ENCODE assay signal across 18 mouse cellular contexts in genomic region chr6:5825461-5825860, GRCm38 (mm10).
"Had no signal": no experiment of that assay in that cellular context is flagged by ENCODE, and none has a peak within 500 bp of the region (broad histone marks: within the 10 kb centered on the region; RNA-seq: fewer than 3 reads in every experiment).

No protein-coding gene starts in this region.

- H3K4me1 ChIP-seq: liver, embryonic 15.5 days; midbrain, embryonic 10.5 days; neural tube, embryonic 15.5 days had no signal

- H3K9ac ChIP-seq: liver, embryonic 15.5 days; neural tube, embryonic 15.5 days had no signal

- H3K27ac ChIP-seq: kidney, postnatal 0 days; layer of hippocampus, adult 2 months; liver, embryonic 15.5 days; midbrain, embryonic 10.5 days; neural tube, embryonic 15.5 days had no signal

- H3K27me3 ChIP-seq: liver, embryonic 15.5 days; neural tube, embryonic 15.5 days had no signal

- H3K4me3 ChIP-seq: layer of hippocampus, adult 2 months; liver, embryonic 15.5 days; midbrain, embryonic 10.5 days; myocyte; neural tube, embryonic 15.5 days had no signal

- H3K4me2 ChIP-seq: liver, embryonic 11.5 days; liver, embryonic 15.5 days; neural tube, embryonic 15.5 days had no signal

- DNase-seq: kidney, adult 8-10 months; kidney, postnatal 36 days; lung, adult 2 months; lung, postnatal 4 days; midbrain, embryonic 14.5 days; right cerebral cortex, adult 18-20 months; right cerebral cortex, postnatal 25 days; spleen, adult 18-20 months; thymus, adult 18-20 months; thymus, postnatal 14 days had no signal

- H3K36me3 ChIP-seq: liver, embryonic 15.5 days; midbrain, embryonic 10.5 days; neural tube, embryonic 15.5 days had no signal

- ATAC-seq: lung, postnatal 0 days had no signal

- H3K9me3 ChIP-seq: liver, embryonic 15.5 days; midbrain, embryonic 10.5 days; neural tube, embryonic 15.5 days had no signal
